Mouse (Mus musculus) forebrain, postnatal 0 days (tissue): Measurements from ENCODE around the gene Men1. TPM values are rescaled to one million over a fixed set of nuclear protein-coding genes. Genes with fewer than 3 reads are reported as not detected.
A peak's percentile ranks its signal among the peaks of the same experiment; 100 is the strongest.

Source experiments
- ATAC-seq: fragments of 200-750 bp; cut with Nextera tagmentation; 2 replicates; pipeline ENCODE4 v1.8.0; 2017; ENCODE audit warnings: mild to moderate bottlenecking, moderate library complexity
- DNase-seq: peaks from one replicate; pipeline ENCODE4 v3.0.0-alpha.2; 2015
- H3K27ac ChIP-seq: fragments of 300-500 bp; sonication (generic); 2 replicates; pipeline ENCODE4 v1.5.1; 2014; ENCODE audit warnings: low read depth, mild to moderate bottlenecking, antibody characterized with exemption, low read length, moderate library complexity, mixed read lengths
- H3K27me3 ChIP-seq: fragments of 300-500 bp; sonication (generic); 2 replicates; pipeline ENCODE4 v1.6.1; 2014; ENCODE audit warnings: mild to moderate bottlenecking, low read length, mixed read lengths; ENCODE audit not compliant: insufficient read depth
- H3K36me3 ChIP-seq: fragments of 300-500 bp; sonication (generic); 2 replicates; pipeline ENCODE4 v1.6.1; 2014; ENCODE audit warnings: mild to moderate bottlenecking, moderate library complexity; ENCODE audit not compliant: insufficient read depth
- H3K4me1 ChIP-seq: fragments of 300-500 bp; sonication (generic); 2 replicates; pipeline ENCODE4 v1.6.1; 2014; ENCODE audit warnings: antibody characterized with exemption; ENCODE audit not compliant: insufficient read depth
- H3K4me2 ChIP-seq: fragments of 300-500 bp; sonication (generic); 2 replicates; pipeline ENCODE4 v1.6.1; 2014; ENCODE audit warnings: low read depth, mild to moderate bottlenecking, moderate library complexity
- H3K4me3 ChIP-seq: fragments of 300-500 bp; sonication (generic); 2 replicates; pipeline ENCODE4 v1.5.1; 2014; ENCODE audit warnings: low read depth, low read length, mixed read lengths
- H3K9ac ChIP-seq: fragments of 300-500 bp; sonication (generic); 2 replicates; pipeline ENCODE4 v1.6.1; 2014; ENCODE audit warnings: mild to moderate bottlenecking
- H3K9me3 ChIP-seq: fragments of 300-500 bp; sonication (generic); 2 replicates; pipeline ENCODE4 v1.6.1; 2016; ENCODE audit warnings: low read length
- CTCF ChIP-seq: sonication (generic); IDR thresholded peaks from 2 replicates; pipeline ENCODE4 v1.5.1; 2016; ENCODE audit warnings: antibody characterized with exemption, control low read depth, low read depth
- WGBS: fragments of 180-500 bp; shearing (Covaris S2); extraction: QIAGEN DNeasy Blood & Tissue Kit; methylation state at CpG from one replicate; pipeline ENCODE4 v1.1.7; 2014; 5-methylcytosine and 5-hydroxymethylcytosine counted together
- polyA plus RNA-seq: library from polyadenylated mRNA; unstranded; fragments of >200 nt; fragmentation: Nextera tagmentation; extraction: Ambion mirVana; gene quantifications from 2 replicates; pipeline ENCODE4 v1.2.1, GENCODE M21; 2015
- total RNA-seq: library from RNA; depleted of rRNA; stranded (reverse); fragments of >200 nt; gene quantifications from 2 replicates; pipeline ENCODE4 v1.2.3, GENCODE M21; 2014

Men1 gene
- total and polyA plus RNA-seq, 2 experiments from 2014 or later = 60.5 to 60.9 TPM

DNA sequence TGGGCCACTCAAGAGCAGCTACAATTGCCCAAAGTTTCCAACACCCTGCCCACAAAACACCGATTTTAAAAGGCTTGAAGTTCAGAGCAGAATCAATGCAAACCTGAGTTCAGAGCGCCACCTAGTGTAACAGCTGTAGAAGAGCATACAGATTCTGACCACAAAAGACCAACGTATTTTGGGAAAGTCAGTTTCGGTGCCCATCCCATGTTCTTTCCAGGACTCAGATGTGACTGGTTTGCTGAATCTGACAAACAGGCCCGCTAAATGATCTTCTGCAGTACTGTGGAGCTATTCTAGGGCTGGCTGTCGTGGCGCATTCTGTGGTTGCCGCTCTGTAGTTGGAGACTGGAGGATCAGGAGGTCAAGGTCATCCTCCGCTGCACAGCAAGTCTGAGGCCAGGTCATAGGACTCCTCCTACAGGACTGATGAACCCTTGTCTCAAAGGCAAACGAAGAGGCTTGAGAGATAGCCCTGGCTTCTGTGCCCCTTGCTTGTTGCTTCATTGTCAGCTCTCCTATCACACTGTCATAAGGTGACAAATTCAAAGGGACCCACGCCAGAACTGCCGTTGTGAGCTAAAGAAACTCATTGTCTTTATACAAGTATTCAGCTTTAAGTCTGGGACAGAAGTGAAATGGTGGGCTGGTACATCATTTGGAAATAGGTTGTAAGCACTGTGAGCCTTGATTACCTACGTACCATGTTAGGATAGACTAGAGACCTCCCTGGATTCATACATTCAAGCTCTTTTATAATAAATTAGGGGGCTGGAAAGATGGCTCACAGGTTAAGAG is 2.9 kb upstream of the Men1 start:
- 21% methylated on average over 13 of the region's 13 CpGs for WGBS
- no peak for ATAC-seq
- H3K27me3 ChIP-seq = no peaks in the 10 kb centered on the region
- H3K9me3 ChIP-seq = no peaks in the 10 kb centered on the region
- H3K4me1 ChIP-seq = peaks cover 10% of the 10 kb centered on the region; the same call in 1 of the 2 replicates
- no peak overlapping the region for H3K4me3 ChIP-seq
- TF ChIP-seq CTCF = peak; percentile 94
- DNase-seq = peak; percentile 83
- peak overlapping the region; percentile 37 for H3K4me2 ChIP-seq
- 0 out of 2 replicates have a peak overlapping the region, but pooled peaks have one; percentile 28 for H3K9ac ChIP-seq
- no peaks in the 10 kb centered on the region for H3K36me3 ChIP-seq
- no peak overlapping the region for H3K27ac ChIP-seq

DNA sequence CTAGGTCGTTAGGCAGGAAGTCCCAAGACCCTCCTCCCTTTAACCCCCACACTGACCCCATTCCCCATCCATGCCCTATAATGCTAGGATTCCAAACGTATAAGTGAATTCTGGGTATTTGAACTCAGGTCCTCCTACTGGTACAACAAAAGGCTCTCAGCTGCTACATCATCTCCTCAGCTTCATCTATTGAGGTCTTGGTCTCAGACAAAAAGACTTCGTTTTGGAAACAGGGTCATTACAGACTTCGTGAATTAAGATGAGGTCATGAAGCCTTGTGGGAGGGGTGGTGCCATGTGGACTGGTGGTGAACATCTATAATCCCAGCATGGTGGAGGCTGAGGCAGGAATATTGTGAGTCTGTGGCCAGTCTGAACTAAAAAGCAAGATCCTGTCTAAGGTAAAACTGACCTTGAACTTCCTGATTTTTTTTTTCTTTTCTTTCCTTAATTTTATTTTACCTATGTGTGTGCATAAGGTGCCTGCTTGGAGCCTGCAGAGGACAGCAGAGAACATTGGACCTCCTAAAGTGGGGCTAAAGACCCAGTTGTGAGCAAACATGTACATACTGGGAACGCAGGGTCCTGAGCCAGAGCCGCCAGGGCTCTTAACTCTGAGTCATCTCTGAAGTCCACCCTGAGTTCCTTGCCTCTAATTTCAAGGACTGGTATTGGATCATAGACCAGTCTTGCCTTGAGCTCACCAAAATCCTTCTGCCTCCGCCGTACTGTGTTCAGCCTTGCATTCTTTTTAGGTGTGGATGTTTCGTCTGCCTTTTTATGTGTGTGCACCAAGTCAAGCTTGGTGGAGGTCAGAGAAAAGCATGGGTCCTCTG is 801 bp upstream of the Men1 start:
- peak overlapping the region; percentile 27 for H3K4me2 ChIP-seq
- peaks cover 10% of the 10 kb centered on the region; the same call in 1 of the 2 replicates for H3K4me1 ChIP-seq
- 66% methylated on average over 9 of the region's 9 CpGs for WGBS
- peaks cover 20% of the 10 kb centered on the region for H3K36me3 ChIP-seq
- no peak overlapping the region for H3K9ac ChIP-seq
- TF ChIP-seq CTCF = no peak
- H3K4me3 ChIP-seq = no peak overlapping the region
- H3K27me3 ChIP-seq = no peaks in the 10 kb centered on the region
- no peak for ATAC-seq
- H3K9me3 ChIP-seq = no peaks in the 10 kb centered on the region
- no peak for DNase-seq
- H3K27ac ChIP-seq = peak overlapping the region; percentile 51

DNA sequence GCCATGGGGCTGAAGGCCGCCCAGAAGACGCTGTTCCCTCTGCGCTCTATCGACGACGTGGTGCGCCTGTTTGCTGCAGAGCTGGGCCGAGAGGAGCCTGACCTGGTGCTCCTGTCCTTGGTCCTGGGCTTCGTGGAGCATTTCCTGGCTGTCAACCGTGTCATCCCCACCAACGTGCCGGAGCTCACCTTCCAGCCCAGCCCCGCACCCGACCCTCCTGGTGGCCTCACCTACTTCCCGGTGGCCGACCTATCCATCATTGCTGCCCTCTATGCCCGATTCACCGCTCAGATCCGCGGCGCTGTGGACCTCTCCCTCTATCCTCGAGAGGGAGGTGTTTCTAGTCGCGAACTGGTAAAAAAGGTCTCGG is 664 bp downstream of the Men1 start:
- peak overlapping the region; percentile 86 for H3K9ac ChIP-seq
- peaks cover 10% of the 10 kb centered on the region; the same call in 1 of the 2 replicates for H3K4me1 ChIP-seq
- ATAC-seq = no peak; the same call in 1 of the 2 replicates
- TF ChIP-seq CTCF = no peak; the same call in 1 of the 2 replicates
- H3K4me2 ChIP-seq = peak overlapping the region; percentile 84
- peaks cover 34% of the 10 kb centered on the region for H3K36me3 ChIP-seq
- no peaks in the 10 kb centered on the region for H3K9me3 ChIP-seq
- no peaks in the 10 kb centered on the region for H3K27me3 ChIP-seq
- DNase-seq = no peak
- H3K27ac ChIP-seq = peak overlapping the region; percentile 71
- peak overlapping the region; percentile 65 for H3K4me3 ChIP-seq
- WGBS = 3% methylated on average over 25 of the region's 25 CpGs

DNA sequence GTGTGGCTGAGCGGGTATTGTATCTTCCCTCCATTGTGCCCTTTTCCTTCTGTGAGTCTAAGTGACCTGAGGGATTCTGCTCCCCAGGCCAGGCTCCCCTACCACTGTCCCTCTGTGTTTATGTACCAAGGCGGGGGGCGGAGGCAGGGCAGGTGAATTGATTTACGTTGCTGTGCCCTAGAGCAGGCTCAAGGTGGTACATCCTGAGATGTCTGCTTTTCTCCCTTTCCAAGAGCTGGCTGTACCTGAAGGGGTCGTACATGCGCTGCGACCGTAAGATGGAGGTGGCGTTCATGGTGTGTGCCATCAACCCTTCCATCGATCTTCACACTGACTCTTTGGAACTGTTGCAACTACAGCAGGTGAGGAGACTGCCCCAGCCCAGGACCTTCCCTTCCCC is 2.1 kb downstream of the Men1 start:
- TF ChIP-seq CTCF = no peak

DNA sequence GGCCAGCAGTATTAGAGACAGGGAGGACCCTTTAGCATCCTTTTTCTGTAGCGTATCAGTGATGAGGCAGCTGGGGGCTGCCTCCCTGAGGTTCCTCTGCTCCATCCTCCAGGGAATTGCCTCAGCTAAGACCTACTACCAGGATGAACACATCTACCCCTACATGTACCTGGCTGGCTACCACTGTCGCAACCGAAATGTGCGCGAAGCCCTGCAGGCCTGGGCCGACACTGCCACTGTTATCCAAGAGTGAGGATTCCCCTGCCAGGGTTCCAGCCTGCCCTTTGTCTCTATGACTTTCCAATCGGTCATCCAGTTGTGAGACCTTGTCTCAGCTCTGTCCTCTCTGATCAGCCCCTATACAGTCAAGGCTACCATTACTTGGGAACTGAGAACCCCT is 3.4 kb downstream of the Men1 start:
- Histone ChIP-seq H3K9ac (no peak overlapping the region), H3K9me3 (no peaks in the 10 kb centered on the region), H3K36me3 (peaks cover 41% of the 10 kb centered on the region), H3K27me3 (no peaks in the 10 kb centered on the region), H3K4me3 (no peak overlapping the region), H3K4me2 (no peak overlapping the region), H3K4me1 (peaks cover 10% of the 10 kb centered on the region; the same call in 1 of the 2 replicates), H3K27ac (no peak overlapping the region)
- DNase-seq (no peak), ATAC-seq (no peak)
- WGBS = 98% methylated on average over 7 of the region's 7 CpGs
- TF ChIP-seq CTCF = no peak

More for the DNA sequence above, 2.1 kb downstream of the Men1 start:
- Histone ChIP-seq H3K9ac (no peak overlapping the region), H3K36me3 (peaks cover 36% of the 10 kb centered on the region), H3K4me1 (peaks cover 10% of the 10 kb centered on the region; the same call in 1 of the 2 replicates), H3K27ac (no peak overlapping the region), H3K9me3 (no peaks in the 10 kb centered on the region), H3K4me3 (no peak overlapping the region), H3K4me2 (peak overlapping the region; percentile 84), H3K27me3 (no peaks in the 10 kb centered on the region)
- ATAC-seq (no peak), DNase-seq (no peak)
- WGBS = 93% methylated on average over 10 of the region's 10 CpGs

DNA sequence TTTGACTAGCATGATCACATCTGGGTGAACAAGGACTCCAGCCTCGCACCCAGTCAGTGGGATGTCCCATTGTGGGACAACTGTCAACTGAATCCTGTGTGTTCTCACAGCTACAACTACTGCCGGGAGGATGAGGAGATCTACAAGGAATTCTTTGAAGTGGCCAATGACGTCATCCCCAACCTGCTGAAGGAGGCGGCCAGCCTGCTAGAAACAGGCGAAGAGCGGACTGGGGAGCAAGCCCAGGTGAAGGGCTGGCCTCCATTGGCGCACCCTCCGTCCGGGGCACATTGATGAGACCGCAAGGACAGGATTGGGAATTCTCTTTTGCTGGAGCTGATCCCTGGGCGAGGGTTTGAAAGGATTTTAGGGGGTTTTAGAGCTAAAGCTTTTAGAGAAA is 3.9 kb downstream of the Men1 start:
- Histone ChIP-seq H3K9ac (no peak overlapping the region), H3K27me3 (no peaks in the 10 kb centered on the region), H3K4me2 (no peak overlapping the region), H3K36me3 (peaks cover 42% of the 10 kb centered on the region), H3K27ac (no peak overlapping the region), H3K4me1 (peaks cover 10% of the 10 kb centered on the region; the same call in 1 of the 2 replicates), H3K4me3 (no peak overlapping the region), H3K9me3 (no peaks in the 10 kb centered on the region)
- ATAC-seq = no peak
- TF ChIP-seq CTCF = no peak
- 90% methylated on average over 11 of the region's 11 CpGs for WGBS
- DNase-seq = no peak
